Comparison of ENCODE assay signal across 19 mouse cellular contexts in the genomic region with DNA sequence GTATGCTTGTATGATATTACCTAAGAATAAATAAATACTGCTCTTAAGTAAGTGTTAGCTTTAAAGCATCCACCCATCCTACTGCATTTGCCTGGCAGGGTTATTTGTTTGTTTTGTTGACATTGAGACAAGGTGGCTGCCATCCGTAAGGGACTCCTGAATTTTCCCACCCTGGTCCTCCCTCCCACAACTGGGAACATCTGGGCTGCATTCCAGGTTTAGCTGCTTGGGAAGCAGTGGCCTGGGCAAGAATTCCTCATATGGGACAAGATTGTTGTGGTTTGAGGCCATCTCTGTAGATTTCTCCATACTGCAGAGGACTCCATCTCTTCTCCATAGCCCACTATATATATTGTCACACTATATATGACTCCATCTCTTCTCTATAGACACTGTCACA.
"Had no signal": no experiment of that assay in that cellular context is flagged by ENCODE, and none has a peak within 500 bp of the region (broad histone marks: within the 10 kb centered on the region; RNA-seq: fewer than 3 reads in every experiment).

No protein-coding gene starts in this region.

- H3K9ac ChIP-seq: limb, embryonic 13.5 days; liver, embryonic 12.5 days; liver, embryonic 15.5 days; lung, embryonic 15.5 days; midbrain, embryonic 13.5 days had no signal

- H3K27me3 ChIP-seq: limb, embryonic 13.5 days; liver, embryonic 12.5 days; liver, embryonic 15.5 days; lung, embryonic 15.5 days; megakaryocyte, embryonic 14.5 days; midbrain, embryonic 13.5 days had no signal

- ATAC-seq: liver, embryonic 12.5 days; midbrain, embryonic 16.5 days had no signal

- DNase-seq: kidney, postnatal 14 days; kidney, postnatal 4 days; liver; lung, adult 18-20 months; lung, postnatal 10 days; lung, postnatal 36 days; thymus, adult 2 months; thymus, postnatal 14 days; thymus, postnatal 4 days had no signal

- H3K4me3 ChIP-seq: limb, embryonic 10.5 days; limb, embryonic 13.5 days; liver, embryonic 12.5 days; liver, embryonic 15.5 days; lung, embryonic 15.5 days; megakaryocyte, embryonic 14.5 days; midbrain, embryonic 10.5 days; midbrain, embryonic 13.5 days had no signal

- H3K4me1 ChIP-seq: liver, embryonic 12.5 days; liver, embryonic 15.5 days; megakaryocyte, embryonic 14.5 days had no signal

- H3K36me3 ChIP-seq: limb, embryonic 10.5 days; limb, embryonic 13.5 days; liver, embryonic 12.5 days; liver, embryonic 15.5 days; lung, embryonic 15.5 days; midbrain, embryonic 10.5 days; midbrain, embryonic 13.5 days had no signal

- H3K27ac ChIP-seq: limb, embryonic 10.5 days; liver, embryonic 12.5 days; liver, embryonic 15.5 days; lung, embryonic 15.5 days; midbrain, embryonic 10.5 days; midbrain, embryonic 13.5 days; stomach, postnatal 0 days had no signal

- H3K4me2 ChIP-seq: limb, embryonic 13.5 days; liver, embryonic 12.5 days; liver, embryonic 15.5 days; lung, embryonic 15.5 days; midbrain, embryonic 13.5 days had no signal

- H3K9me3 ChIP-seq: limb, embryonic 10.5 days; limb, embryonic 13.5 days; liver, embryonic 12.5 days; liver, embryonic 15.5 days; lung, embryonic 15.5 days; midbrain, embryonic 10.5 days; midbrain, embryonic 13.5 days had no signal
